Mouse (Mus musculus) thymus, postnatal 36 days (tissue): ENCODE data around the gene Serpinc1.
"Not testable (repeated sequence)": the region's sequence is repeated elsewhere in the genome, so short reads cannot be mapped to it uniquely, and the experiment has no call there.

ENCODE experiments used
- DNase-seq, 2 experiments: peaks; one replicate each; pipeline ENCODE4 v3.0.0; 2022; ENCODE audit warnings: mixed read lengths in 2 of 2

Serpinc1 gene

GRCm38 (mm10) chr1:160978071-160978735 is at the start of gene Serpinc1:
Gene Serpinc1, plus strand, starts transcription at chr1:160978585.
- DNase-seq: no peak

- DNase-seq: no peak
Observed at GRCm38 (mm10) chr1:160931320-160931719, 47.1 kb upstream of the Serpinc1 start.

- no peak for DNase-seq
Observed at GRCm38 (mm10) chr1:160933896-160934482, 44.4 kb upstream of the Serpinc1 start.

- DNase-seq: no peak
Observed at GRCm38 (mm10) chr1:160935551-160935950, 42.8 kb upstream of the Serpinc1 start.

GRCm38 (mm10) chr1:160963199-160963598 is 15.2 kb upstream of the Serpinc1 start:
- no peak for DNase-seq

GRCm38 (mm10) chr1:160967268-160967667 is 11.1 kb upstream of the Serpinc1 start:
- no peak for DNase-seq

GRCm38 (mm10) chr1:160968643-160969042 is 9.7 kb upstream of the Serpinc1 start:
- no peak for DNase-seq

- DNase-seq: no peak
Observed at GRCm38 (mm10) chr1:160980021-160980420, 1.6 kb downstream of the Serpinc1 start.

- no peak for DNase-seq
Observed at GRCm38 (mm10) chr1:160980537-160981234, 2.3 kb downstream of the Serpinc1 start.

GRCm38 (mm10) chr1:160981337-160981736 is 3.0 kb downstream of the Serpinc1 start:
- DNase-seq: no peak

GRCm38 (mm10) chr1:160982887-160983286 is 4.5 kb downstream of the Serpinc1 start:
- DNase-seq: no peak

- not testable (repeated sequence) for DNase-seq
Observed at GRCm38 (mm10) chr1:160984731-160985130, 6.3 kb downstream of the Serpinc1 start.

GRCm38 (mm10) chr1:160985477-160985876 is 7.1 kb downstream of the Serpinc1 start:
- DNase-seq: no peak

- no peak for DNase-seq
Observed at GRCm38 (mm10) chr1:160986881-160987635, 8.7 kb downstream of the Serpinc1 start.

GRCm38 (mm10) chr1:160989395-160989794 is 11.0 kb downstream of the Serpinc1 start:
- DNase-seq: no peak

GRCm38 (mm10) chr1:160993851-160994250 is 15.5 kb downstream of the Serpinc1 start:
- DNase-seq: no peak

GRCm38 (mm10) chr1:161004942-161005341 is 26.6 kb downstream of the Serpinc1 start:
- no peak for DNase-seq

GRCm38 (mm10) chr1:161005526-161005925 is 27.1 kb downstream of the Serpinc1 start:
- DNase-seq: no peak

GRCm38 (mm10) chr1:161006471-161006870 is 28.1 kb downstream of the Serpinc1 start:
- DNase-seq: no peak

- no peak for DNase-seq
Observed at GRCm38 (mm10) chr1:161008038-161008437, 29.7 kb downstream of the Serpinc1 start.

GRCm38 (mm10) chr1:161010436-161010835 is 32.1 kb downstream of the Serpinc1 start:
- DNase-seq: no peak

- no peak for DNase-seq
Observed at GRCm38 (mm10) chr1:161016378-161016777, 38.0 kb downstream of the Serpinc1 start.

GRCm38 (mm10) chr1:161020051-161020450 is 41.7 kb downstream of the Serpinc1 start:
- no peak for DNase-seq
